Mouse (Mus musculus) erythroblast, embryonic 14.5 days (primary cell): ENCODE measurements around the gene Ece1.

ENCODE experiments used
- GATA1 ChIP-seq: IDR thresholded peaks from 2 replicates; pipeline ENCODE4 v1.6.1; 2012; ENCODE audit warnings: low read length, inconsistent platforms, mixed read lengths
- TAL1 ChIP-seq: IDR thresholded peaks from 3 replicates; pipeline ENCODE4 v1.6.1; 2012; ENCODE audit warnings: low read length, inconsistent platforms, mixed read lengths

- no peak for TF ChIP-seq GATA1
- no peak for TF ChIP-seq TAL1
These were observed 46.5 kb downstream of the Ece1 start for GRCm38 (mm10) chr4:137908489-137908888.
